20 mouse cellular contexts compared by ENCODE assay signal in genomic region chr5:30235641-30236126, GRCm38 (mm10). TPM values are rescaled to one million over a fixed set of nuclear protein-coding genes. Genes with fewer than 3 reads are reported as not detected.
"Had no signal": no experiment of that assay in that cellular context is flagged by ENCODE, and none has a peak within 500 bp of the region (broad histone marks: within the 10 kb centered on the region; RNA-seq: fewer than 3 reads in every experiment).

No protein-coding gene starts in this region.

- H3K4me2 ChIP-seq: kidney, embryonic 15.5 days; midbrain, embryonic 11.5 days had no signal

- DNase-seq: kidney, adult 11 months; kidney, adult 8-10 months; kidney, postnatal 10 days; kidney, postnatal 36 days; layer of hippocampus, postnatal 36 days; lung, adult 2 months; lung, postnatal 14 days; lung, postnatal 4 days; midbrain, embryonic 14.5 days; thymus, adult 2 months; thymus, postnatal 14 days; thymus, postnatal 4 days had no signal

- H3K27me3 ChIP-seq: kidney, embryonic 15.5 days had no signal

- H3K27ac ChIP-seq: kidney, embryonic 15.5 days; left cerebral cortex, adult 2 months; stomach, postnatal 0 days had no signal

- H3K9ac ChIP-seq: kidney, embryonic 15.5 days had no signal

- H3K4me3 ChIP-seq: kidney, embryonic 15.5 days; left cerebral cortex, adult 2 months had no signal

RNA-seq across cellular contexts. Expression of gene Adgrf3, which starts 30.2 kb away (rescaled TPM):
- polyA plus RNA-seq: limb, embryonic 11.5 days; midbrain, embryonic 11.5 days; midbrain, embryonic 14.5 days; midbrain, postnatal 0 days; neural tube, embryonic 11.5 days; neural tube, embryonic 14.5 days had no signal
